Mouse (Mus musculus) ES-Bruce4 (cell line): ENCODE measurements around the gene Kcnq1.

Experiments
- CTCF ChIP-seq: IDR thresholded peaks from one replicate; pipeline ENCODE4 v1.8.1; 2011; ENCODE audit warnings: low read depth, low read length
- EP300 ChIP-seq: IDR thresholded peaks from 2 replicates; pipeline ENCODE4 v1.6.1; 2011; ENCODE audit warnings: low read depth, low read length; ENCODE audit not compliant: insufficient read depth

DNA sequence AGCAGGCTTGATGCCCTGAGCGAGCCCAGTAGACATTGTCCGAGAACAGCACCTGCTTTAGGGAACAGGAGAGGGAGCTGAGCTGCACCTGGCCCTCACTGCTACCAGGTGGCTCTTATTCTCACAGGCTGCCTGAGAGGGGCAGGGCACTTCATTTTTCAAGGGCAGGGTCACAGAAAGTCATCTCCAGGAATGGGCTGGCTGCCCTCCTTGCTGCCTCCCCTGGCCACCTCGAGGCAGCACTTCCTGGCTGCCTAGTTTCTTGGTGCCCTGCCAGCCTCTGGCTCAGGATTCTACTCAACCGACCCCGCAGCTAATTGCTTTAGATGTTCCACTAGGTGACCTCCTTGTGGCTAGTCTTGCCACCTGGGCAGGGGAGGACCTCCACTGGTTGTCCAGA lies 2.0 kb downstream of the Kcnq1 start:
- TF ChIP-seq CTCF (no peak), EP300 (no peak)
